Mouse (Mus musculus): Measurements from ENCODE around the gene Ccr4. TPM values are rescaled to one million over a fixed set of nuclear protein-coding genes. Genes with fewer than 3 reads are reported as not detected.

The Ccr4 gene
- polyA plus RNA-seq, 1 experiment from 2014 or later, result not detected

DNA sequence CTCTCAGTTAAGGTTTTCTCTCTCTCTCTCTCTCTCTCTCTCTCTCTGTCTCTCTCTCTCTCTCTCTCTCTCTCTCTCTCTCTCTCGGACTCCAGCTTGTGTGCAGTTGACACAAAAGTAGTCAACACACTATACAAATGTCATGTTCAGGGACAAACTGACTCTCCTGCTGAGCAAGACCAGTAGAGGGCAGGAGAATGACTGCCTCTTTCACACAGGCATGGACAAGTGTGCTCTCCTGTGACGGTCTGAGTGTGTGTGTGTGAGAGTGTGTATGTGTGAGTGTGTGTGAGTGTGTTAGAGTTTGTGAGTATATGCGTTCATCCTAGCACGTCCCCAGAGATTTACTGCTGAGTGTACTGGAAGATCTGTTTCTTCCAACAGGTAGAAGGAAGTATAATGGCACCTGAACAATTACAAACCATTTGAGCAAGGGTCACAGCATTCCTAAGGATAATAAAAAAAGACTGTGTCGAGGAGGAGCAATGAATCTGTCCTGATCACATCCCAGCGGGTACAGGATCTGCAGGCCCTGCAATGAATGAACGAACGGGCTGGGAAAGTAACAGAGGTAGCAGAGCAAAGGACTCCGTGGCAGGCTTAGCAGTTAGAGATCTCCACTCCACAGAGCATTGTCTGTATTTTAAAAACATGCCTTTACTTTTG lies 14.2 kb upstream of the Ccr4 start:
- no peaks in the 10 kb centered on the region for H3K27me3 ChIP-seq (ENCODE audit: control insufficient read depth, insufficient read depth, low read length)
- H3K9ac ChIP-seq (replicated peaks; ENCODE audit: low read length), result no peak overlapping the region
- H3K9me3 ChIP-seq (ENCODE audit: control insufficient read depth, low read length), result 0 out of 2 replicates have a peak, but pooled peaks cover 2% of the 10 kb centered on the region
- DNase-seq (no peak), ATAC-seq (ENCODE audit: low FRiP score, low TSS enrichment) (no peak)
- no peak overlapping the region for H3K4me3 ChIP-seq (replicated peaks; ENCODE audit: low read depth, low read length)
- no peaks in the 10 kb centered on the region for H3K4me1 ChIP-seq (ENCODE audit: control insufficient read depth, insufficient read depth, low read length)
- H3K36me3 ChIP-seq (ENCODE audit: control insufficient read depth, insufficient read depth, low read length), result no peaks in the 10 kb centered on the region
- H3K4me2 ChIP-seq (ENCODE audit: low read length), result no peak overlapping the region
- H3K27ac ChIP-seq (replicated peaks; ENCODE audit: low read depth, low read length), result no peak overlapping the region
- WGBS, result 82% methylated on average over 9 of the region's 9 CpGs

DNA sequence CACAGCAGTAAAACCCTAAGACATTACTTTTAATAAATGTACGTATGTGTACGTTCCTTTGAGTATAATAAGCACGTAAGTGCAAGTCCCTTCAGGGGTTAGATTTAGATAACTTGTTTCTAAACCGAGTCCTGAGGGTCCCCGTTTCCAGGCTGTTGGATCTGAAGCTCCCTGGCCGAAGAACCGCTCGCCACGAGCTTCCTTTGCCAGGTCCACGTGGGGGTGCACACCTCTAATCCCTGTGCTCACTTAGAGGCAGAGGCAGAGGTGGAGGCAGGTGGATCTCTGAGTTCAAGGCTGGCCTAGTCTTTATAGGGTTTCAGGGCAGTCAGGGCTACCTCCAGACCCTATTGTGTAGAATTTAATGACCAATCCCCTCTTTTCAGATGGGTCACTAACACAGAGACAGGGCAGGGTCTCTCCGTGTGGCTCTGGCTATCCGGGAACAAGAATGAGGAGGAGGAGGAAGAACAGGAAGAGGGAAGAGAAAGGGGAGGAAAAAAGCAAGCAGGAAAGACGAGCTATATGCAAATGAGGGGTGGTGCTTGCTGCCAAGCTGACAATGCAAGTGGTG lies 13.3 kb upstream of the Ccr4 start:
- H3K9ac ChIP-seq (replicated peaks; ENCODE audit: low read length), result no peak overlapping the region
- H3K36me3 ChIP-seq (ENCODE audit: control insufficient read depth, insufficient read depth, low read length), result peaks cover 1% of the 10 kb centered on the region; the same call in 1 of the 2 replicates
- DNase-seq (no peak), ATAC-seq (ENCODE audit: low FRiP score, low TSS enrichment) (no peak)
- H3K27me3 ChIP-seq (ENCODE audit: control insufficient read depth, insufficient read depth, low read length), result no peaks in the 10 kb centered on the region
- H3K27ac ChIP-seq (replicated peaks; ENCODE audit: low read depth, low read length), result no peak overlapping the region
- H3K4me3 ChIP-seq (replicated peaks; ENCODE audit: low read depth, low read length), result no peak overlapping the region
- peaks cover 11% of the 10 kb centered on the region for H3K9me3 ChIP-seq (ENCODE audit: control insufficient read depth, low read length)
- H3K4me2 ChIP-seq (ENCODE audit: low read length), result no peak overlapping the region
- WGBS, result 84% methylated on average over 13 of the region's 13 CpGs
- H3K4me1 ChIP-seq (ENCODE audit: control insufficient read depth, insufficient read depth, low read length), result no peaks in the 10 kb centered on the region

DNA sequence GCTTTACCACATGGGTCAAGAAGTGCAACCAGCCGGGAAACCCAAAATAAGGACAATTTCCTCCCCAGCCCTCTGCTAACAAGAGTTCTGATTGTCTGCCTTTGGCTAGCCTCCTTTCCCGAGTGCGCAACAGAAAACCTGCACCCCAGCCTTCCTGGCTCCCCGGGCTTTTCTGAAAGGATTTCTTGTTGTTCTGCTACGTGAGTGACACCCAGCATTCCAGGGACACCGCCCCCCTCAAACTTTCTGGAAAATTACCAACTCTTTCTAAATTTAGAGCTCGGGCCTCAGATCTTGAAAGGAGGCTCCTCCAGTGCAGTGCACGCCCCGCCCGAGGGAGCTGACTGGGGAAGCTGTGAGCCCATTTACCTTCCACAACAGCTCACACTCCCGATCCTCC lies 10.6 kb upstream of the Ccr4 start, which contains the start of gene C130032M10Rik:
Gene C130032M10Rik, plus strand, starts transcription at position 334 of the 400 bp plus-strand sequence.
- Histone ChIP-seq H3K9ac (replicated peaks; ENCODE audit: low read length) (no peak within 1 kb of the TSS), H3K9me3 (ENCODE audit: control insufficient read depth, low read length) (peaks cover 23% of the 10 kb centered on the region), H3K27me3 (ENCODE audit: control insufficient read depth, insufficient read depth, low read length) (no peaks in the 10 kb centered on the region), H3K36me3 (ENCODE audit: control insufficient read depth, insufficient read depth, low read length) (peaks cover 6% of the 10 kb centered on the region; the same call in 1 of the 2 replicates), H3K4me1 (ENCODE audit: control insufficient read depth, insufficient read depth, low read length) (no peaks in the 10 kb centered on the region), H3K4me2 (ENCODE audit: low read length) (no peak within 1 kb of the TSS), H3K4me3 (replicated peaks; ENCODE audit: low read depth, low read length) (no peak within 1 kb of the TSS), H3K27ac (replicated peaks; ENCODE audit: low read depth, low read length) (no peak within 1 kb of the TSS)
- WGBS, result 88% methylated on average over 11 of the region's 11 CpGs
- no peak for DNase-seq
- no peak for ATAC-seq (ENCODE audit: low FRiP score, low TSS enrichment)

DNA sequence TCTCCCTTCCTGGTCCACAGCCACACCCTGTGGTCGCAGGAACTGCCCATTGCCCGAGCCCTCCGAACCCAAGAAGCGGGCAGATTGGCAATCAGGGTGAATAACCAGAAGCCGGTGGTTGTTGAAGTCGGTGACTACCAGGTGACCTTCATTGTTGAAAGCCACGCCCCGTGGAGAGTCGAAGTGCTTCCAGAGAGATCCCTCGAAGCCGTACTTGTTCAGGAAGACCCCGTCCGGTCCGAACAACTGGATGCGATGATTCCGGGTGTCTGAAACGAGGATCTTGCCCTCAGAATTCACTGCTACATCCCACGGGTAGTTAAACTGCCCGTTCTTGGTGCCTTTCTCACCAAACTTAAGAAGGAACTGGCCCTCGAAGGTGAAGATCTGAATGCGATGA lies 8.1 kb upstream of the Ccr4 start:
- H3K27me3 ChIP-seq (ENCODE audit: control insufficient read depth, insufficient read depth, low read length), result no peaks in the 10 kb centered on the region
- ATAC-seq (ENCODE audit: low FRiP score, low TSS enrichment) (no peak), DNase-seq (no peak)
- peaks cover 6% of the 10 kb centered on the region; the same call in 1 of the 2 replicates for H3K36me3 ChIP-seq (ENCODE audit: control insufficient read depth, insufficient read depth, low read length)
- WGBS, result 98% methylated on average over 21 of the region's 21 CpGs
- peaks cover 23% of the 10 kb centered on the region for H3K9me3 ChIP-seq (ENCODE audit: control insufficient read depth, low read length)
- no peaks in the 10 kb centered on the region for H3K4me1 ChIP-seq (ENCODE audit: control insufficient read depth, insufficient read depth, low read length)
- no peak overlapping the region for H3K9ac ChIP-seq (replicated peaks; ENCODE audit: low read length)
- H3K27ac ChIP-seq (replicated peaks; ENCODE audit: low read depth, low read length), result no peak overlapping the region
- H3K4me2 ChIP-seq (ENCODE audit: low read length), result no peak overlapping the region
- no peak overlapping the region for H3K4me3 ChIP-seq (replicated peaks; ENCODE audit: low read depth, low read length)

DNA sequence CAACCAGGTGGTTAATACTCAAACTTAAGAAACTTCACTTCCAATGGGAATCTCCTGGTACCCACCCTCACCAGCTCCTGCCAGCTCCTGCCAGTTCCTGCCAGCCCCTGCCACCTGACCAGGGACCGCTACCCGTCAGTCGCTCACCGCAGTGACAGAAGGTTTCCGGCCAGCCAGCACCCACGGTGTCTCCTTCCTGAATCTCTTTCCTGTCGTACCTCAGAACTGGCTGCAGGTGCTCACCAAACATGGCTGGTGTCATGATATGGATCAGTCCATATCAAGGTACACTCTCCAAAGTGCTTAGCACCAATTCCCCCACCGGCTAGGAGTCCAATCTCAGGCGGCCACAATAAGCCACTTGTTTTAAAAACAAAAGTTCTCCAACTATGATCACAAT lies 5.1 kb upstream of the Ccr4 start:
- no peak for ATAC-seq (ENCODE audit: low FRiP score, low TSS enrichment)
- H3K27me3 ChIP-seq (ENCODE audit: control insufficient read depth, insufficient read depth, low read length), result no peaks in the 10 kb centered on the region
- H3K9me3 ChIP-seq (ENCODE audit: control insufficient read depth, low read length), result peaks cover 23% of the 10 kb centered on the region
- H3K27ac ChIP-seq (replicated peaks; ENCODE audit: low read depth, low read length), result no peak overlapping the region
- H3K4me3 ChIP-seq (replicated peaks; ENCODE audit: low read depth, low read length), result no peak overlapping the region
- H3K9ac ChIP-seq (replicated peaks; ENCODE audit: low read length), result no peak overlapping the region
- WGBS, result 94% methylated on average over 9 of the region's 9 CpGs
- DNase-seq, result no peak
- H3K4me1 ChIP-seq (ENCODE audit: control insufficient read depth, insufficient read depth, low read length), result no peaks in the 10 kb centered on the region
- H3K36me3 ChIP-seq (ENCODE audit: control insufficient read depth, insufficient read depth, low read length), result peaks cover 6% of the 10 kb centered on the region; the same call in 1 of the 2 replicates
- H3K4me2 ChIP-seq (ENCODE audit: low read length), result no peak overlapping the region

DNA sequence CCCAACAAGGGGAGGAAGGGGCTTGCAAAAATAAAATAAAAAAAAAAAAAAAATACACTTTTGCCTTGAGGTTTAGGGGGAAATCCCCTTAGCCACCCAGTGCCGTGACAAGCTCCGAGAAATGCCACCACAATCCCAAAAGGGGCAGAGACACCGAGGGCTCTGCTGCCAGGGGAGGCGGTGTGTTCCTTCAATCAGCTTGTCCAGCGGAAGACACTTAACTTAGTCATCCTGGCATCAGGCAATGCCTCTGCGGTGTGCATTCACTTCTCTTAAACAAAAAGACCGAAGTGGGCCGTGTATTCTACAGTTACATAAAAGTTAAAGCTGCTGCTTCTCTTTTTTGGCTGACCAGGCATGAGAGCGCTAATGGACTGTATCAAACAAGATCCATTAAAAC lies 2.7 kb upstream of the Ccr4 start:
- 93% methylated on average over 9 of the region's 9 CpGs for WGBS
- Histone ChIP-seq H3K4me3 (replicated peaks; ENCODE audit: low read depth, low read length) (no peak overlapping the region), H3K9ac (replicated peaks; ENCODE audit: low read length) (no peak overlapping the region), H3K27ac (replicated peaks; ENCODE audit: low read depth, low read length) (no peak overlapping the region), H3K4me2 (ENCODE audit: low read length) (no peak overlapping the region), H3K27me3 (ENCODE audit: control insufficient read depth, insufficient read depth, low read length) (no peaks in the 10 kb centered on the region), H3K4me1 (ENCODE audit: control insufficient read depth, insufficient read depth, low read length) (no peaks in the 10 kb centered on the region), H3K36me3 (ENCODE audit: control insufficient read depth, insufficient read depth, low read length) (no peaks in the 10 kb centered on the region), H3K9me3 (ENCODE audit: control insufficient read depth, low read length) (peaks cover 6% of the 10 kb centered on the region)
- ATAC-seq (ENCODE audit: low FRiP score, low TSS enrichment) (no peak), DNase-seq (no peak)

DNA sequence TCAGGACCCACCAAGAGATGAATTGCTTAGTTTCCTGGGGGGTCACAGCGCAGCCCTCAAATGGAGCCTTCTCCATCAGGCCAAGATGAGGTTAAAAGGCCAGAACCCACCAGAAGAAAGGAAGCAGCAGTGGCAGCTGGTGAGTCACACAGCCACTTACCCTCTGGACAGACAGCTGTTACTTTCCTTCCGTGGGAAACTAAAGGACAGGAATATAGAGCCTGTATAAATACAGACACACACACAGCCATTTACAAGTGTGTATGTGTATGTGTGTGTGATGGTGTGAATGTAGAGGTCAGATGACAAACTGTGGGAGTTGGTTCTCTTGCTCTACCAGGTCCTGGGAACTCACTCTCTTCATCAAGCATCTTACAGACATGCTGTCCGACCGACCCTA lies 1.8 kb upstream of the Ccr4 start:
- Histone ChIP-seq H3K4me1 (ENCODE audit: control insufficient read depth, insufficient read depth, low read length) (no peaks in the 10 kb centered on the region), H3K27ac (replicated peaks; ENCODE audit: low read depth, low read length) (no peak overlapping the region), H3K4me2 (ENCODE audit: low read length) (no peak overlapping the region), H3K27me3 (ENCODE audit: control insufficient read depth, insufficient read depth, low read length) (no peaks in the 10 kb centered on the region), H3K4me3 (replicated peaks; ENCODE audit: low read depth, low read length) (no peak overlapping the region), H3K36me3 (ENCODE audit: control insufficient read depth, insufficient read depth, low read length) (no peaks in the 10 kb centered on the region), H3K9ac (replicated peaks; ENCODE audit: low read length) (no peak overlapping the region), H3K9me3 (ENCODE audit: control insufficient read depth, low read length) (no peaks in the 10 kb centered on the region)
- WGBS, result 87% methylated on average over 4 of the region's 4 CpGs
- ATAC-seq (ENCODE audit: low FRiP score, low TSS enrichment) (no peak), DNase-seq (no peak)

DNA sequence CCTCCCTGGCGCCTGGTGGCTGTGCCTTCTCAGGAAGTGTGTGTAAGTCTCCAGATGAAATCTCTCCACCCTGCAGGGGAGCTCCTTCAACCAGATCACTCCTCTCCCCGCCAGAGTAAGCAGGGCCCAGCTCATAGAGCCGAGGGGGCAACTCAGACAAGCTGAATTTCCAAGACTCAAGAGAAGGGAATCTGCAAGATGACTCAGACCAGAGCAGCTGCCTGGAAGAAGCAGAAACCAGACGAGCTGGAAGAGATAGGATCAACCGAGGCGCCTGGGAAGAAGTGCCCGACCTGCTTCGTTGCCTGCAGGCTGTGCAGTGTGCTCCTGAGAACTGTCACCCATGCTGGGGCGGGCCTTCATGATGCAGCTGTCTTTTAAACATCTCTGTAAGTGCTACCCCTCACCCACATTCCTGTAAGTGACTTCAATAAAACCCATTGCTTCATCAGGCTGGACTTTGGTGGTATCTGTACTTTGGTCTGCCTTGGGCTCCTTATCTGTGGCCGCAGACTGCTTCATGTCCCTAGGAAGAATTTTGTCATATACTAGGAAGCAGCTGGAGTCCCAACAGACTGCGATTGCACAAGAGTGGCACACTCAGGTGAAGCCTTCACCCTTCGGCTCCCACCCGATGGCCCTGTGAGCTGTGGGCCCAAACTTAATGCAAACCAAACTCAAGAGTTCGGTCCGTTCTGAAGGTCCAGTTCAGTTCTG lies 1.8 kb downstream of the Ccr4 start:
- no peaks in the 10 kb centered on the region for H3K9me3 ChIP-seq (ENCODE audit: control insufficient read depth, low read length)

More for the DNA sequence above, 1.8 kb downstream of the Ccr4 start:
- Histone ChIP-seq H3K4me1 (ENCODE audit: control insufficient read depth, insufficient read depth, low read length) (no peaks in the 10 kb centered on the region), H3K27ac (replicated peaks; ENCODE audit: low read depth, low read length) (no peak overlapping the region), H3K9ac (replicated peaks; ENCODE audit: low read length) (no peak overlapping the region), H3K4me3 (replicated peaks; ENCODE audit: low read depth, low read length) (no peak overlapping the region), H3K36me3 (ENCODE audit: control insufficient read depth, insufficient read depth, low read length) (no peaks in the 10 kb centered on the region), H3K27me3 (ENCODE audit: control insufficient read depth, insufficient read depth, low read length) (no peaks in the 10 kb centered on the region), H3K4me2 (ENCODE audit: low read length) (no peak overlapping the region)
- whole genome bisulfite sequencing, result 73% methylated on average over 15 of the region's 15 CpGs
- DNase-seq, result no peak
- ATAC-seq (ENCODE audit: low FRiP score, low TSS enrichment), result no peak

All from midbrain, embryonic 14.5 days (tissue).